12 mouse cellular contexts compared by ENCODE assay signal in the genomic region with DNA sequence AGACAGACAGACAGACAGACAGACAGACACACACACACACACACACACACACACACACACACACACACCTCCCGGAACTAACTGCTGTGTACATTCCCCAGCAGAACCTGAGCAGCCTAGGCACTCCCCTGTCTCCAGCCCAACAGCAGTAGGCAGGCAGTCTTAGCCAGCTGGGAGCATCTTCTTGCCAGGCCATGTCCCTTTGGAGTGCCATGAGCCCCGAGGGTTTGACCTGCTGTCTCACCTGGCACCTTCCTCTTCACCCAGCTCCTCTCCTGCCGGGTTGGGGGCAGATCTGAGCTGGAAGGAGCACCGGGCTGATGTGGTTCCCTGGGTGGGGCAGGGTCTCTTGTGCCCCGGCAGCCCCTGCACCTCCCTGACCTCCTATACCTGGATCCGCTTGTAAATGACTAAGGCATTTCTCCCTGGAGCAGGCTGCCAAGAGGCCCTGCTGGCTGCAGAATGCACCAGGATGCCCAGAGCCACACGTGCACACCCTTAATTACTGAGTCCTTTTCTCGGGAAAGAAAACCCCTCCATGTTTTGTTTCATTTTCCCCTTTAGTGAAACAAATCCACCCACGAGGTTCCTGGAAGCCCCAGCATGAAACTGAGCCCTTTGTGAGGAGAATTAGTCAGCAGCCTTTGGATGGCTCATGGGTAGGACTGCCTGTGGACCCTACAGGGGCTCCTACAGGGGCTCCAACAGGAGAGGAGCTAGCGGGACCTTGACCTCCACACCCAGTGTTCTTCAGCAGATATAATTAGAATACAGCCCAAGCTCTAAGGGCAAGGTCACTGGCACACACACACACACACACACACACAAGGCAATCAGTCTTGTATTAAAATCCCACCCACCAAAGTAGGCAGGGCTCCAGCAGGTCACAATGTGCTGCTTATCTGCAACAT. TPM values are rescaled to one million over a fixed set of nuclear protein-coding genes. Genes with fewer than 3 reads are reported as not detected.
A peak's percentile ranks its signal among the peaks of the same experiment; 100 is the strongest.
DNase-seq lines count a peak whose midpoint lies in the region; ATAC-seq and TF ChIP-seq lines count a peak whose summit lies in the region.
"Had no signal": no experiment of that assay in that cellular context is flagged by ENCODE, and none has a peak within 500 bp of the region (broad histone marks: within the 10 kb centered on the region; RNA-seq: fewer than 3 reads in every experiment).

No protein-coding gene starts in this region.

- H3K4me1 ChIP-seq in hindbrain, embryonic 13.5 days (replicated peaks) = peaks cover 52% of the 10 kb centered on the region
- H3K4me1 ChIP-seq in hindbrain, embryonic 14.5 days (replicated peaks; ENCODE audit: control insufficient read depth, insufficient read depth, low read length) = peaks cover 33% of the 10 kb centered on the region

- intact Hi-C loops in left cerebral cortex, postnatal 25 days (cut with DNase I) = no loop called here

- no peak overlapping the region for H3K4me2 ChIP-seq in hindbrain, embryonic 13.5 days
- H3K4me2 ChIP-seq in hindbrain, embryonic 14.5 days (replicated peaks) = no peak overlapping the region
- H3K4me2 ChIP-seq in myocyte (ENCODE audit: low read depth) = peak overlapping the region; percentile 55

- H3K27ac ChIP-seq in hindbrain, embryonic 13.5 days = no peak overlapping the region; the same call in 1 of the 2 replicates
- no peak overlapping the region for H3K27ac ChIP-seq in hindbrain, embryonic 14.5 days

- peaks cover 9% of the 10 kb centered on the region; the same call in 1 of the 2 replicates for H3K27me3 ChIP-seq in hindbrain, embryonic 13.5 days
- no peaks in the 10 kb centered on the region for H3K27me3 ChIP-seq in hindbrain, embryonic 14.5 days (ENCODE audit: control insufficient read depth, insufficient read depth, low read length)
- no peaks in the 10 kb centered on the region for H3K27me3 ChIP-seq in myocyte (ENCODE audit: control insufficient read depth, insufficient read depth, insufficient read length)

- H3K4me3 ChIP-seq in hindbrain, embryonic 13.5 days = no peak overlapping the region
- H3K4me3 ChIP-seq in hindbrain, embryonic 14.5 days (replicated peaks; ENCODE audit: low read length) = no peak overlapping the region
- no peak overlapping the region for H3K4me3 ChIP-seq in myocyte
- H3K4me3 ChIP-seq: megakaryocyte, embryonic 14.5 days had no signal

- WGBS in hindbrain, embryonic 13.5 days = 47% methylated on average over 10 of the region's 10 CpGs
- 53% methylated on average over 10 of the region's 10 CpGs for WGBS in hindbrain, embryonic 14.5 days

- H3K36me3 ChIP-seq in hindbrain, embryonic 13.5 days = no peaks in the 10 kb centered on the region
- H3K36me3 ChIP-seq in hindbrain, embryonic 14.5 days (replicated peaks; ENCODE audit: control insufficient read depth, insufficient read depth) = no peaks in the 10 kb centered on the region
- H3K36me3 ChIP-seq in myocyte (ENCODE audit: control insufficient read depth, insufficient read depth) = no peaks in the 10 kb centered on the region

- no peaks in the 10 kb centered on the region for H3K9me3 ChIP-seq in hindbrain, embryonic 13.5 days
- no peaks in the 10 kb centered on the region for H3K9me3 ChIP-seq in hindbrain, embryonic 14.5 days (ENCODE audit: control insufficient read depth, low read length)
- H3K9me3 ChIP-seq: megakaryocyte, embryonic 14.5 days had no signal

- peaks cover 67% of the 10 kb centered on the region for H3K79me2 ChIP-seq in myocyte (ENCODE audit: control insufficient read depth, insufficient read depth)

- peak; percentile 44 for DNase-seq in cerebellum, adult 11-12 months
- DNase-seq in cerebellum, adult 9-11 months = no peak
- no peak for DNase-seq in hindbrain, embryonic 14.5 days (ENCODE audit: low spot score)
- DNase-seq in fibroblast of lung, adult 2 months (ENCODE audit: low read depth) = peak; percentile 49
- no peak for DNase-seq in left cerebral cortex, postnatal 25 days (ENCODE audit: low spot score in 2 of 2)
- DNase-seq in retina, embryonic 14.5 days (ENCODE audit: low spot score) = no peak
- DNase-seq: heart, adult 11 months; lung, adult 18-20 months; right cerebral cortex, postnatal 4 days had no signal

- H3K9ac ChIP-seq in hindbrain, embryonic 13.5 days = peak overlapping the region; percentile 31; the same call in 1 of the 2 replicates
- H3K9ac ChIP-seq in hindbrain, embryonic 14.5 days = no peak overlapping the region

- H3ac ChIP-seq in myocyte (ENCODE audit: control insufficient read depth, insufficient read length) = no peak overlapping the region

- ATAC-seq in hindbrain, embryonic 13.5 days (ENCODE audit: low FRiP score) = no peak; the same call in 1 of the 2 replicates
- ATAC-seq in hindbrain, embryonic 14.5 days (ENCODE audit: low FRiP score) = no peak

- no peak for TF ChIP-seq POLR2A in myocyte (IDR thresholded peaks at IDR 0.05; ENCODE audit: insufficient read length, low read depth)

TF ChIP-seq in myocyte, 11 proteins besides CTCF, POLR2A, EP300 and RAD21:
- TF ChIP-seq MAX (IDR thresholded peaks at IDR 0.05; ENCODE audit: low read depth) (no peak), SRF (IDR thresholded peaks at IDR 0.05; ENCODE audit: control insufficient read depth, insufficient read length, low read depth) (no peak), POLR2AphosphoS2 (IDR thresholded peaks at IDR 0.05; ENCODE audit: insufficient read length, low read depth) (no peak), MYOD1 (IDR thresholded peaks at IDR 0.05; ENCODE audit: control insufficient read depth in 1 of 3, insufficient read length in 2 of 3, low read depth in 2 of 3) (no peak), TCF12 (IDR thresholded peaks at IDR 0.05; ENCODE audit: insufficient read depth, poor library complexity, severe bottlenecking) (no peak), REST (IDR thresholded peaks at IDR 0.05; ENCODE audit: insufficient read depth, insufficient read length) (no peak), E2F4 (IDR thresholded peaks at IDR 0.05; ENCODE audit: insufficient read depth) (no peak), TCF3 (IDR thresholded peaks at IDR 0.05; ENCODE audit: insufficient read length, low read depth) (no peak), MYOG (IDR thresholded peaks at IDR 0.05; ENCODE audit: control insufficient read depth in 1 of 3, insufficient read depth in 1 of 3, insufficient read length in 2 of 3, low read depth in 2 of 3) (no peak), USF1 (IDR thresholded peaks at IDR 0.05; ENCODE audit: low read depth) (no peak), CEBPB (IDR thresholded peaks at IDR 0.05; ENCODE audit: insufficient read depth, poor library complexity, severe bottlenecking) (no peak)

RNA-seq across cellular contexts. Expression of gene Spsb1, which starts 11.8 kb away (rescaled TPM):
- 7.2 and 7.8 TPM in 2 replicates for polyA plus RNA-seq in hindbrain, embryonic 13.5 days (2015; fragmentation: Nextera tagmentation; extraction: Ambion mirVana)
- polyA plus RNA-seq in hindbrain, embryonic 14.5 days (2014; fragmentation: Nextera tagmentation; extraction: Ambion mirVana) = 7.0 and 7.2 TPM in 2 replicates
- 22.6 TPM for polyA plus RNA-seq in myocyte (2012; fragmentation: generic; extraction: Trizol)
- total RNA-seq in left cerebral cortex, postnatal 25 days (2021) = 10 to 100 TPM; 14.4 to 14.9 TPM

Comparison
In these comparisons a context has a peak if more than half of its experiments do, and no peak if none do; other contexts are left out.
1. DNase-seq: peak in cerebellum, adult 11-12 months (single experiment) and fibroblast of lung, adult 2 months (single experiment); none in cerebellum, adult 9-11 months (single experiment), hindbrain, embryonic 14.5 days (single experiment), left cerebral cortex, postnatal 25 days (0 of 2) and retina, embryonic 14.5 days (single experiment).